Mouse (Mus musculus) E14TG2a.4 (cell line): Measurements from ENCODE around the gene Olfr344.

Source experiments
- H3K27me3 ChIP-seq: 2 replicates; pipeline ENCODE4 v1.6.1; 2014; ENCODE audit warnings: low read length, control low read depth; ENCODE audit not compliant: insufficient read depth
- H3K36me3 ChIP-seq: 2 replicates; pipeline ENCODE4 v1.6.1; 2014; ENCODE audit warnings: low read length, control low read depth; ENCODE audit not compliant: insufficient read depth
- H3K4me1 ChIP-seq: replicated peaks from 2 replicates; pipeline ENCODE4 v1.6.1; 2014; ENCODE audit warnings: low read depth, low read length, control low read depth
- H3K4me3 ChIP-seq: replicated peaks from 2 replicates; pipeline ENCODE4 v1.5.1; 2014; ENCODE audit warnings: mild to moderate bottlenecking, low read length
- H3K9me3 ChIP-seq: 2 replicates; pipeline ENCODE4 v1.6.1; 2014; ENCODE audit warnings: low read length, control low read depth
- CTCF ChIP-seq: conservative IDR thresholded peaks from 2 replicates; pipeline ENCODE4 v1.5.1; 2014; ENCODE audit warnings: low read length
- NANOG ChIP-seq: IDR thresholded peaks from 2 replicates; pipeline ENCODE4 v1.6.1; 2014; ENCODE audit warnings: borderline replicate concordance, low read length, mixed read lengths
- POU5F1 ChIP-seq: IDR thresholded peaks from 2 replicates; pipeline ENCODE4 v1.6.1; 2014; ENCODE audit warnings: low read length, borderline replicate concordance

The Olfr344 gene

DNA sequence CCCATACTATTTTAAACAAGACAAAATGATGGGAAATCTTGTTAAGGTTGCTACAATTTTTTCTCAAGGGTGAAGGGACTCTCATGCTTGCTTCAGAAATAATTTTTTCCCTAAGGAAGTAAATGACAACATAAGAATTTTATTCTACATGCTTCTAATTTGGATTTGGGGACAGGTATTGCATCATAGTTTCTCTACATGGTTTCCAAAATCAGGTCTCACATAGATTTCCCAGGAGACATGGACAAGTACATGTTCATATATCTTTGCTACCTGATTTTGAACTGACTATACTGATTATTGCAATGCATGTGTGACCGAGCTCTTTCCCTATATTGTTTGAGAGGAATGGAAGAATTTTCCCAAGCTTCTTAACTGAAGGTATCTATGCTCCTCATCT, at the start of gene Olfr344:
Gene Olfr344 (plus strand): TSS at position 301 of the 400 bp plus-strand sequence.
- TF ChIP-seq CTCF (no peak), NANOG (no peak), POU5F1 (no peak)
- no peak within 1 kb of the TSS for H3K4me3 ChIP-seq
- H3K4me1 ChIP-seq = no peaks in the 10 kb centered on the region
- no peaks in the 10 kb centered on the region for H3K9me3 ChIP-seq
- no peaks in the 10 kb centered on the region for H3K36me3 ChIP-seq
- H3K27me3 ChIP-seq = no peaks in the 10 kb centered on the region

GRCm38 (mm10) chr2:36524698-36525097, 41.8 kb upstream of the Olfr344 start, which contains the start of gene Olfr342:
Olfr342 (plus strand) TSS chr2:36524998.
- Histone ChIP-seq H3K9me3 (no peaks in the 10 kb centered on the region), H3K36me3 (no peaks in the 10 kb centered on the region), H3K4me1 (no peaks in the 10 kb centered on the region), H3K27me3 (no peaks in the 10 kb centered on the region), H3K4me3 (no peak within 1 kb of the TSS)
- no peak for TF ChIP-seq NANOG

DNA sequence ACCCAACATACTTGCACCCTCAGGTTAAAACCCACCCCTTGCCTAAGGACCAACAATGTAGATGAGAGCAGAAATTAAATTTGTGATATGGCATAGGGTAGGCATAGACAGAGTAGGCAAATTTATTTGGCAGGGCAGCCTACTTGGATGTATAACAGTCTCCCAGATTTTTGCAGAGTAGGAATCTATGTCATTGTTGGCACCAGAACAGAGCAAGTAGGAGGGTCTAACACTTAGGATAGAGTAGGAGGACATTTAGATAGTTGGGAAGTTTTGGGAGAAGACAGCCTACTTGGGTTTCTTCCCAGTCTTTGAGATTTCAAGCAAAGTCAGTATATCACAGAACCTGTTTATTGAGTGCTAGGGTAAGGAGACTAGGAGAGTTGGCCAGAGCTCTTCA, 1.3 kb upstream of the Olfr344 start:
- Histone ChIP-seq H3K36me3 (no peaks in the 10 kb centered on the region), H3K4me1 (no peaks in the 10 kb centered on the region), H3K4me3 (no peak overlapping the region), H3K27me3 (no peaks in the 10 kb centered on the region), H3K9me3 (no peaks in the 10 kb centered on the region)
- TF ChIP-seq NANOG (no peak), CTCF (no peak), POU5F1 (no peak)

GRCm38 (mm10) chr2:36567022-36567421, 560 bp downstream of the Olfr344 start:
- peaks cover 4% of the 10 kb centered on the region; the same call in 1 of the 2 replicates for H3K9me3 ChIP-seq
- H3K36me3 ChIP-seq = no peaks in the 10 kb centered on the region
- TF ChIP-seq CTCF = no peak
- TF ChIP-seq NANOG = no peak
- no peak for TF ChIP-seq POU5F1
- no peak overlapping the region for H3K4me3 ChIP-seq
- no peaks in the 10 kb centered on the region for H3K4me1 ChIP-seq
- H3K27me3 ChIP-seq = no peaks in the 10 kb centered on the region

DNA sequence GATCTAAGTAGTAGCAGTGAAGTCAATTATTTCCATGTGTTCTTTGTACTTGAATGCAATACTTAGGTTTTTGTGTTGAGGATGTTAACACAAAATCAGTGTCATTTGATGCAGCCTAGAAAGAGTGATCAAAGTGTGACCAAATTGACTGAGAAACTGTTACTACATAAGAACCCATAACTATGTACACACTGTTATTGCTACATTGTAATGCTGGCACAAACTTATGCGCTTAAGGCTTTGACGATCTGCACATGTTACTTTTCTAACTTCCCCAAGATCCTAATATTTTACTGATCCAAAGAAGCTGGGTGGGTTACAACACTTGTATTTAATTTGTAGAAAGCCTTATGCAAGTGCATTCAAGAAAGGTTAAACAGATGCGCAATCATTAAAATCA, 1.4 kb downstream of the Olfr344 start:
- Histone ChIP-seq H3K4me1 (no peaks in the 10 kb centered on the region), H3K27me3 (no peaks in the 10 kb centered on the region), H3K4me3 (no peak overlapping the region), H3K36me3 (no peaks in the 10 kb centered on the region), H3K9me3 (peaks cover 9% of the 10 kb centered on the region; the same call in 1 of the 2 replicates)
- no peak for TF ChIP-seq POU5F1
- TF ChIP-seq NANOG = no peak
- no peak for TF ChIP-seq CTCF
